Mouse (Mus musculus) thymus, postnatal 36 days (tissue): ENCODE results near the gene Zfp239.
A peak's percentile ranks its signal among the peaks of the same experiment; 100 is the strongest.

Experiments
- DNase-seq, 2 experiments: peaks; one replicate each; pipeline ENCODE4 v3.0.0; 2022; ENCODE audit warnings: mixed read lengths in 2 of 2

Zfp239 gene

DNA sequence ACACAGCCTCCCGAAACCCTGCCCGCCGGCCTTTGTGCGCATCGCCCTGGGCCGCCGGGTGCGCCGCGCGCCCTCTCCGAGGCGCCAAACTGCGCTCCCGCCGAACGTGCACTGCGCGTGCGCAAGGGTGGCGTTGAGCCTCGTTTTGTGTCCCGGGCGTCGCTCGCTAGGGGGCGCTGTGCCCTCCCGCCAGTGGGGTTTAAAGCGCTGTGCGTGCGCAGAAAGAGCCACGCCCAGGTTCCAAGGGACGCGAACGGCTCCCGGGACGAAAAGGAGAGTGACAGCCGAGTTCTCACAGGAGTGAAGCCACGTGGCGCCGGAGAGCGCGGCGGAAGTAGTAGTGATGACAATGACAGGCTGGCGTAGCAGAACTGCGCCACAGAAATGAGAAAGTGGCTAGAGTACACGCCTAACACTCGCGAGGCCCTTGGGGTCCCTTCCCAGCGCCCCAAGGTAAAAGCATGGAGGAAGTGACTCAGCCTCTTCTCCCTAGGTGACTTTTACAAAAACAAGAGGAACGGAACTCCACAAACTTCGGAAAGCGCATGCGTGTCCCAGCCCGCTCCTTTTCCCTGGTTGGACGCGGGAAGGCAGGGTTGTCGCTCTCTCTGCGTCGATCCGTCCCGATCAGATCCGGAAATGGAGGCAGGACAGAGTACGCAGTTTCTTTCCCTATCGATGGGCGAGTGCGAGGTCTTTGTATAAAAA lies 17.7 kb downstream of the Zfp239 start:
- peak; percentile 99 to 100 for DNase-seq

DNA sequence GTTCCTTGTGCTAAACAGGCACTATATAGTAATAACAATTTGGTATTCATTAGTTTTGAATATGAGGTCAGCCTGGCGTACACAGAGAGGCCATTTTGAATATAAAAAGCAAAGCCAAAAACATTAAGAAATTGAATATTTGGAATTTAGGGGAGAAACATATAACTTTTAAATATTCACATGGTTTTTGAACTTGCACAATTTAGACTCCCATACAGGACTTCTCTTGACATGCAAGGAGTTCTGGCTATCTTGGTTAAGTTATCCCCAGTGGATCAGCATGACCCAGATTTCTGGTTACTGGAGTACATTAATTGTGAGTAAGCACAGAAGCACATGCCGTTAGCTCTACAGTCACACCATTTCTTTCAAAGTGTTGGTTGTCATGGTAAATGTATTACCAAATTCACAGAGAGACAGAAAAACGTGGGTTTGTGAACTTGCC lies 18.5 kb downstream of the Zfp239 start:
- DNase-seq, result no peak

DNA sequence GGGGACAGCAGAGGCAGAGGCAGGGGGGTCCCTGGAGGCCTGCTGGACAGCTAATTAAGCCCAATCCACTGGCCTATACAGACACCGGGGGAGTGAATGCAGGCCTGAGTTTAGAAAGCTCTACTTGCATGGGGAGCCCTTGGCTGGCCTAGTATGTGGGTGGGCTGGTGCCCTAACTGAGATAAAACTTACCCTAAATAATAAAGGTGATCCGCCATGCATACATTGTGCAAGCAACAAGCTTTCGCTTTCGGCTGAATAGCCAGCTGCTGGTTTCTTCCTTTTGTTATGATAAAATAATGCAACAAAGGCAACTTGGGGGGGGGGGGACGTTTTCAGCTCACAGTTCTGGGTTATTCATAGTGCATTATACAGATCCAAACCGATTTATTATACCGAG lies 19.3 kb downstream of the Zfp239 start:
- no peak for DNase-seq

DNA sequence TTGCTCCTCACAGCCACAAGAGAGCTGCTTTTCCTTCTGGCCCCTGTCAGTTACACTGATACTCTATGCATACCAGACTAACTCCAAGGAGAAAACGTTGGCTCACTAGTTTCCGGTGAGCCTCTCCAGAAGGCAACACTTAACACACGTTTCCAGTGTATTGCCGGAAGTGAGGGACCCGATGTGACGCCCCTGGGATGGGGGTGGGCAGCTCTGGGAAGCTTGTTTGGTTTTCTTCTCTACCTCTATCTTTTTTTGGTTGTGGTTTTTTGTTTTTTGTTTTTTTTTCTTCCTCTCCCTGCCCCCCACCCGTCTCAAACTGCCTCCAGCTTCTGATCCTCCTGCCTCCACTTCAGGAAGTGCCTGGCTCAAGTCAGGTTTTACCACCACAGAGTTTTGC lies 20.1 kb downstream of the Zfp239 start:
- DNase-seq, result peak; percentile 55 to 69

DNA sequence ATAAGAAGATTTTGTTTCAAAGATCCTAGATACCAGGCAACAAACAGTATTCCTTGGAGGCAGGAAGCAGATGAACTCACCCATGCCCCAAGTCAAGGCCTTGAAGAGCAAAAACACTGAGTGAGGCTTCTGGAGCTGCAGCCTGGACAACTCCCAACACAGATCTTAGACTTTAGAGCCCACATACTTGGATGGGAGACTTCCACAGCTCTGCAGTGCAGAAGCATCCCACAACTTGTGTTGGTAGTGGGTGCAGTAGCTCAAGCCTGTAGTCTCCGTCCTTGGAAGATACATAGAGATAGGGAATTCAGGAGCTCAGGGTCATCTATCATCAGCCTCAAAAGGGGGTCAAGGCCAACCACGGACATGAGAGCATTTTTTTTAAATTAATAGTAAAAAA lies 24.0 kb downstream of the Zfp239 start:
- DNase-seq, result no peak

DNA sequence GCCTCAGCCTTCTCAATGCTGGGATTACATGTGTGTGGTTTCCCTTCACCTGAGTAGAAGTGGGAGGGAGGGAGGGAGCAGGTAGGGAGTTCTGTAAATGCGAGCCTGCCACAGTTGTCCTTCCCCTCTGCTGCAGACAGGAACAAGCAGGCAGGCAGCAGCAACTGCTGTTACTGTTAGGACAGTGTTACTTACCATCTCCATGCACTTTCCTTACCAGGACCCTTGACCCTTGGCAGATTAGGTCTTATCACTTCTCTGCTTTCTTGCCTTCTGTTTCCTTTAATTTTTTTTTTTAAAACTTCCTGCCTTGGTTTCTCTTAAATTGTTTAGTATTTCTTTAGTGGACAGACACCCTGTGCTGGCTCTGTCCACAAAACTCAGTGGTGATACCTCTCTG lies 26.1 kb downstream of the Zfp239 start:
- DNase-seq, result no peak

DNA sequence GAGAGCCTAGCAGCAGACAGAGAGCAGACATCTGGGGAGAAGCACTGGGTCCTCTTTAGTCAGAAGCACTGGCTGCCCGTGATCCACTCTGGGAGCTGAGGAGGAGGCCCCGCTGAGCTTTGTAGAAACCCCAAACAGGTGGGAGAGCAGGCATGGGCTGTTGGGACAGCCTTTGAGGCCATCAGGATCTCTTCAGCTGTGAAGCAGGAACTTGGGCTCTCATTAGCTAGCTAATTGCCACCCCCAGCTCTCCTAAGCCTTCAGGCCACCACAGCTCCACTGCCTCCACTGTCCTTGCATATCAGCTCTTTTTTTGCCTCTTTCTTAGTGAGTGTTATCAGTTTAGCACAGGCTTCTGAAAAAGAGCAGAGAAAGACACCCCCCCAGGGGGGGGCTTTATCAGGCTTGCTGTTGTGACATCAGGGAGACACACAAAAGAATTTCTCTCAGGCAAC lies 26.8 kb downstream of the Zfp239 start:
- DNase-seq, result no peak

DNA sequence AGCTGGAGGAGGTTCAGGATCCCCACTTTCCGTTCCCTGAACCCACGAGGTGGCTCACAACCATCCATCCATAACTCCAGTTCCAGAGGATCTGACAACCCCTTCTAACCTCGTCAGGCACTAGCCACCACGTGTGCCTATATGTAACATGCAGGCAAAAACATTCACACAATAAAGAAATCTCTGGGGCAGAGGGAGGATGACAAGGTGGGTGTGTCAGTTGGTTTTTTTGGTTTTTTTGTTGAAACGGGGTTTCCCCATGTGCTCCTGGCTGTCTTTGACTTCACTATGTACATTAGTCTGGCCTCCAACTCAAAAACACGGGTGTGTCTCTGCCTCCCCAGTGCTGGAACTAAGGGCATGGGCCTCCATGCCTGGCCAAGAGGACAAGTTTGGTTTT lies 28.4 kb downstream of the Zfp239 start:
- no peak for DNase-seq

DNA sequence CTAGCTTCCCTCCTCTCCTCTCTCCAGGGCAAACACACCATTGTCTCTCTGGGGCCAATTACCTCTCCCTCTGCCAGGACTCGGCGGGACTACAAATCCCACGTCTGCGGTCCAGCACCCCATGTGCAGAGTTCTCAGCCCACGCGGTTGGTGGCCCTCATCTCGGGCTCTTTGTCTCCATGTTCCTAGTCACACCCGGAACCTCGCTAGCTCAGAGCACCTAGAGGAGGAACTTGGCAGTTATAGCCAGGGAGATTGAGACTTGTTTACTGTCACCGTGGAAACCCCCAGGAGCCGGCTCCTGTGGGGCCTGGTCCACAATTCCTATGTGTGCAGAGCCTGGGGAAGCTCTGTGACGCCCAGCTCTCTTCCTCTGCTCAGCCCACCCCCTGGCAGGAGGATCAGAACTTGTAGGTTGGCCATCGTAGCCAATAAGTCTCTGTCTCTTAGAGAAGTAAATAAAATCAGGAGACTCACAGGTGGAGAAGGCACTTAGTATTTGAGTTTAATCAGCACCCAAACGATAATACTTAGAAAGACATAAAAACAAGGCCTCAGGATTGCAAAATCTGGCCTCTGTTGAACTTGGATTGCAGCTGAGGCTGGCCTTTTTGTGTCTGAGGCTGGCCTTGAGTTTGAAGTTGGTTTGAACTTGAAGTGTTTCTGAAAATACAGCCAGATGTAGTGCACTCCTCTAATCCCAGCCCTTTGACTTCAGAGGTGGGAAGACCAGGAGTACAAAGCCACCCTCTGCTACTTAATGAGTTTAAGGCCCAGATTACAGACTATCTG lies 29.7 kb downstream of the Zfp239 start:
- peak; percentile 33 to 46 for DNase-seq

DNA sequence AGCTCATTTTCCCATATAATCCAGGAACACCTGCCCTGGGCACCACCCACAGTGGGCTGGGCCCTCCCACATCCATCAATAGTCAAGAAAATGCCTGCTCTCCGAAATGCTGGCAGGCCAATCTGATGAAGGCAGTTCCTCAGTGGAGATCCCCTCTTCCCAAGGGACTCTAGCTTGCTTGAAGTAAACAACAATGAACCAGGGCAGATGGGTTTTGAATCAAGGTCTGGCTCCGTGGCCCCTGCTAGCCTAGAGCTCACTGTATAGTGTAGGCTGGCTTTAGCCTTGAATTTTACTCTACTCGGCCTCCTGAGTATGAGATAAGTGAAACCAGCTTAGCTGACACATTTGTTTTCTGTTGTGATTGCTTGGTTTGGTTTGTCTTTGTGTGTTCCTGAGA lies 30.5 kb downstream of the Zfp239 start:
- DNase-seq, result no peak

DNA sequence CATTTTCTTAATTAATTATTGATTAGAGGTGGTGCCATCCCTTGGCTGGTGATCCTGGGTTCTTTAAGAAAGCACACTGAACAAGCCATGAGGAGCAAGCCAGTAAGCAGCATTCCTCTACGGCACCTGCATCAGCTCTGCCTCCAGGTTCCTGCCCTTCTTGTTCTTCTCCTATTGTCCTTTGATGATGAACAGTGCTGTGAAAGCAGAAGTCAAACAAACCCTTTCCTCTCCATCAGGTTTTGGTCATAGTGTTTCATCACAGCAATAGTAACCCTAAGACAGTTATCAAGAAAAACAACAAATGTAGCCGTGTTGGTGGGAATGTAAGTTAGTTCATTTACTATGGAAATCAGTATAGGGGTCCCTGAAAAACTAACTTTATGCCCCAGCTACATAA lies 31.5 kb downstream of the Zfp239 start:
- no peak for DNase-seq

DNA sequence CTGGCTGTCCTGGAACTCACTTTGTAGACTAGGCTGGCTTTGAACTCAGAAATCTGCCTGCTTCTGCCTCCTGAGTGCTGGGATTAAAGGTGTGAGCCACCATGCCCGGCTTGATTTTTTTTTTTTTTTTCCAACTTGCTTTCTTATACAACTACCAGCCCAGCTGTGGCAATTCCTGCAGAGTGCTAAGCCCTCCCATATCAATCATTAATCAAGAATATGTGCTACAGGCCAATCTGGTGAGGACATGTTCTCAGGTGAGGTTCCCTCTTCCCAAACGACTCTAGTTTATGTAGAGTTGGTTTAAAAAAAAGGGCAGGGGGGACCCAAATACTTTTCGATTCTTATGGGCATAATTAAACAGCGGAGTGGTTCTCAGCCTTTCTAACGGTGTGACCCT lies 35.9 kb downstream of the Zfp239 start:
- DNase-seq, result no peak

DNA sequence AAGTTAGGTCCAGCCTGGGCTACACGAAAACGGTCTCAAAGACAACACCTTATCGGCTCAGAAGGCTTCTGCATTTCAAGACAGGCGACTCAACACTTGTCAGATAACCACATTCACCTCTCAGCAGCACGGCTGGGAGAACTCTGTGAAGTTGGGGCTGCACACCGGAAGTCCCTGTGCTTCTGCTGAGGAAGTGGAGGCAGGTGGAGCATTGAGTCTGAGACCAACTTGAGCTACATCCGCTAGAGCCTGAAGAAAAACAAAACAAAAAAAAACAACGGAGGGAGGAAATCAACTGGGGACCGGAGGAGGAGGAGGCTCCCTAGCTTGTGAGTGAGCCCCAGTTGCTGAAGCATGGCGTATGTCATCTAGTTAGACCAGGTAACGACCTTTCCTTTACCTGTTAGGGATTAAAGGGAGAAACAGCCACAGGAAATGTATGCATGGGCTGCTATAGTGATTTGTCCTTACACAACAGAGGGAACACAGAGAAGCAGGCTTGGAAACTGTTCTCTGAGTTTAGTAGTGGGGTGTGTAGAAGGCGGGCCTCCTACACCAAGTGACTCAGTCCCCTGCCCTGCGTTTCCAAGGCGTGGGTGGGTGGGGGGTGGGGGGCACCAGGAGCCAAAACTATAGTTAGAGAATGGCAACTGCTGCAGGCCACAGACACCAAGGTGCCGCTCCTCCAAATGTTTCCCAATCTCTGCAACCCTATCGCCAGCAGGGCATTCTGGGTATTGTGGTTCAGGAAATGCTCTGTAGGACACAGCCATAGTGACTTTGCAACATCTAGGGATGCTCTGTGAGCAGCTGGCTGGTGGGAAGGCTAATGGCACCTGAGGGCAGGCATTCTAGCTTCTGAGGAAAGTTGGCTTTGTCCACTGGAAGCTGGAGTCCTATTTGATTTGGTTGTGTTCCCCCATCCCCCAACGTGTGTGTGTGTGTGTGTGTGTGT lies 38.5 kb downstream of the Zfp239 start, which contains the start of gene Hnrnpf:
Gene Hnrnpf, plus strand, starts transcription at position 199 of the 955 bp plus-strand sequence.
- peak; percentile 75 to 87 for DNase-seq

DNA sequence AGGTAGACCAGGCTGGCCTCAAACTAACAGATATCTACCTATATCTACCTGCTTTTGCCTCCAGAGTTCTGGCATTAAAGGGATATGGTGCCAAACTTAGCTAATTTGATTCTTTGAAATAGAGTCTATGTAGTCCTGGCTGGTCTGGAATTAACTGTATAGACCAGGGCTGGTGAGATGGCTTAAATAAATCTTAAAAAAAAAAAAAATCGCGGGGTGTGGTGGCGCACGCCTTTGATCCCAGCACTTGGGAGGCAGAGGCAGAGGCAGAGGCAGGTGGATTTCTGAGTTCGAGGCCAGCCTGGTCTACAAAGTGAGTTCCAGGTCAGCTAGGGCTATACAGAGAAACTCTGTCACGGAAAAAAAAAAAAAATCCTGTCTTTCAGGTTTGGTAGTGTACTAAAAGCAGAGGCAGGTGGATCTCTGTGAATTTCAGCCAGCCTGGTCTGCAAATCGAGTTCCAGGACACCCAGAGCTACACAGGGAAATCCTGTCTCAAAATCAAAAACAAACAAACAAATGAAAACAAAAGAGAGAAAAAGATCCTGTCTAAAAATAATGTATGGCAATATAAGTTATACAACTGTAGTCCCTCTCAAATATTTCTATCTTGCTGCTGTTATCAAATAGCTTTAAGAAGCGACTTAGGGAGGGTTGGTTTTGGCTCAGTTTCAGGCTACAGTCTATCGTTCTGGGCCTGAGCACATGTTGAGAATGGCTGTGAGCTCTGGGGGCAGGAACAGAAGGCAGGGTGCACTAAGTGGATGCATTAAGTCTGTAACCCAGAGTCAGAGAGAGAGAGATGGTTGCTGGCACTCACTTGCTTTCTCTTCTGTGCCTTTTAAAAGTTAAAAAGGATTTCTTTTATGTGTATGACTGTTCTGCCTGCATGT lies 39.9 kb downstream of the Zfp239 start:
- no peak for DNase-seq

DNA sequence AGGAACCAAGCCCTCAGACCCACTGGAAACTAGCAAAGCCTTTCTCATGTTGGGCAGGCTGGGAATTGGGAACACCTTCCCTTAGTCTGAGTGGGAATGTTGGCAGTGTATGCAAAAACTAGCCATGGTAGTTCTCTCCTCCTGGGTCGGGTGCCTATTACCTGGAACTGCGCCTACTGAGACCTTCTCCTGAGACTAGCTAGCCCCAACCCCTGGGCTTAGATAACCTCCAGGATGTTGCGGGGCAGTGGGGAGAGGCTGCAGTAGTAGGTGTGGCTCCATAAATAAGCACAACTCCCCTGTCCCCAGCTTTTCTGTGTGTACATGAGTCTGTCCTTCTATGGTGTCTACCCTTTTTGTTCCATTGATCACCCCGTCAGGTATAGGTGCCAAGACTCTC lies 40.7 kb downstream of the Zfp239 start:
- DNase-seq, result no peak

DNA sequence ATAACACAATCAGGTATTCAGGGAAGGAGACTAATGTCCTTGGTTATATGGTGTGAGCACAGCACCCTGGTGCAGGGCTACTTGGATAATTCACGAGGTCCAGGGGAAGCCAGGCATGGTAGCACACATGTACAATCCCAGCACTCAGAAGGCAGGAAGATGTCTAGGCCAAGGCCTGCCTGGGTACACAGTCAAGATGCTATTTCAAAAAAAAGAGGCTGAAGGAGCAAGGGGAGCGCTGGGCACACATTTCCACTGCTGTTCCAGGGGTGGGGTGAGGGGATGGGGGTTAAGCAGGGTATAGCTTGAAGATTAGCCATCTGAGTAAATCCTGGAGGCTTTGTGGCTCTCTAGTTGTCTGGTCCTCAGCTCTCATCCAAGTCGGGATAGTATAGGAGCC lies 41.9 kb downstream of the Zfp239 start:
- DNase-seq, result no peak

DNA sequence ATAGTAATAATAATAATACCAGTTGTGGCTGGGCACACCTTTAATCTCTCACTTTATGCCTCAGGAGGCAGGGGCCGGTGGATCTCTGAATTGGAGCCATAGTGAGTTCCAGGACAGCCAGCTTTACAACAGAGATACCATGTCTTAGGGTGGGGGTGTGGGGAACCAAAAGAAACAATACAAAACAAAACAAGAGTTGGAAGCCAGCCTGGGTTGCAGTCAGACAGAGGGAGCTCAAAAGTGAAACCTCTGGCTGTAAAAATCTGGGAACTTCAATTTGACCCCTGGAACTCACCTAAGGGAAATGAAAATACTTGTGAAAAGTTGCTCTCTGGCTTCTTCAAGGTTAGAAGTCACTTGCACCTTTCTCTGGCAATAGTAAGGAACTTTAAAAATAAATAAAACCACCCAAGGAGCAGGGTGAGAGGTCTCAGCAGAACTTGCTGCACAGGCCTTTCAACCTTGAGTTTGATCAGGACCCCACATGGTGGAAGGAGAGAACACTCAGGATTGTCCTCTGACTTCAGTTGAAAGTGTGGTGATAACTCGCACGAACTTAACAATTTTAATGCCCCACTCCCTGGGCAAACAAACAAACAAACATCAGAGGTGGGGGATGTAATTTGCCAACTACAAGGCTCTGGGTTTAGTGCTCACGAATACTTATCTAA lies 43.5 kb downstream of the Zfp239 start:
- no peak for DNase-seq

DNA sequence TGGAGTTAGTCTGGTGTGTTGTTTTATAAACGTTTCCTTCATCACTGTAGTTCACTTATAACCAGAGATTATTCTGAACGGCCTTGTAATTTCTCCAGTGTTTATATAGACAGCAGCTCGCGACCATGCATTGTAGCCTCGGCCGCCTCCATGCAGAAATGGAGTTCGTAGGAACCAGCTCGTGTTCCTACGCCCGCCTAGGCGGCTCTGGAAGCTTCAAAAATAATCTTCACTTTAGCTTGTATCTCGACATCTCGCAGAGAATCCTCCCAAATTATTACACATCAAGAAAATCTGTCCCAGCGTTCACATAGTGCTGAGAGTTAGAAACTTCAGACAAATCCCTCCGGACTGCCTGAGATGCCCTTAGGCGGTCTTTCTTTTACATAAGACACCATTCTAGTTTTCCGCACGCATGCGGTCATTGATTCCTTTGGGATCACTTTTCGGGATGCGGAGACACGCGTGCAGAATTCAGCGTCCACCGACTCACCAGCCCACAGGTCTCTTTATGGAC lies 44.2 kb downstream of the Zfp239 start:
- DNase-seq, result no peak

DNA sequence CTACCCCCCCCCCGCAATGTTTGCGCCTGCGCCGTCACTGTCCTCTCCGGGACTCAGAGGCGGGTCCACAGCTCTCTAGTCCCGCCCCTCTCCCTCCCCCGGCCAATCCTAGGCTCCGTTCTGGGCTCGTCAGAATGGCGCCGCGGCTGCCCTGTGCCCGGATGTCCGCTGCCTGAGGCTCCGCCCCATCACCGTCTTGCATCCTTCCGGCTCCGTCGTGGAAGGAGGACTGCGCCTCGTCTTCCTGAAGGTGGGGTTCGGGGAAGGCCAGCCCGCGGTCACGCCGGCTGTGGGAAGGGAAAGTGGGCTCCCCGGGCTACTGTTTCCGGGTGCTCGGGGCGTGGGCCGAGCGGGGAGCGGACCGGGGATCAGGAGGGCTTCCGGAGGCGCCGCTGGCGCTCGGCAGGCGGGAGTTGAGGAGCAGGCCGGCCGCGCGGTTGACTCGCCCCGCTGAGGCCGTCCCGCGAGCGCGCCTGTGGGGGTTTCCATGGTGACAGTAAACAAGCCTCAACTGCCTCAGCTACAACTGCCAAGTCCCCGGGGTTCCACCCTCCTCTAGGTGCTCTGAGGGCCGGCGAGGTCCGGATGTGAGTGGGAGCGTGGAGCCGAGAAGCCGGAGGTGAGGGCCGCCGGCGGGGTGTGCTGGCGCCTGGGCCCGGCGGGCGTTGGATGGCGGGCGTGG lies 44.8 kb downstream of the Zfp239 start:
- peak; percentile 95 to 98 for DNase-seq

DNA sequence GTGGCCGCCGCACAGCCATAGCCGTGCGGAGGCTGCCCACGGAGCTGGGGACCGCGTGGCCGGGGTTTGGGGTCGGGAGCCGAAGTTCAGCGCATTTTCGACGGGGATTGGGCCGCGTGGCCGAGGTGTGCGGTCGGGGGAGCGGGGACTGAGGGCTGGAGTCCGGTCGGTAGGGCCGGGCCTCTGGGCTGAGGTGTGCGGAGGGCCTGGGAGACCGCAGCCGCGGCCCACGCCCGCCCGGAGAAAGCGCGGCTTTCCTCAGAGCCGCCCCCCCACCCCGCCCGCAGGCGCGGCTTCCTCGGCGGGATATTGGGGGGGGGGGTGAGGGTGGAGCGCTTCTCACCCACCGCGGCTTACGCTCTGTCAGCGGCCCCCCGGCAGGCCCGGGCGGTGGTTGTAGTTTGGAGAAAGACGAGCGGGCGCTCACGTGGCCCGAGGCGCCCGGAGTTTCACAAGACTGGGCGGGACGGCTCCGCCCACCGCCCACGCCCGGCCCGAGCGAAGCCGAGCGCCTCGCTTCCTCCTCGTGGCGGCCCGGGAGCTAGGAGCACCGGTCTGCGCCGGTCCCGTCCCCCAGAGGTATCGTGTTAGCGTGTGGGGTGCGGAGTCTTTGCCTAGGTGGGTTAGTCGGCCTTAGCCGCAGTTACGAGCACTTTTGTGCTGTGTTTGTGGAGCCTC lies 45.5 kb downstream of the Zfp239 start:
- DNase-seq, result peak; percentile 88 to 92
